Mouse (Mus musculus) heart, adult 8-10 months (tissue): ENCODE measurements at regions not wholly inside any gene's neighbourhood (a gene's known extent, or its start where the extent isn't known, plus 50 kb on each side); places are given as distances from the start of the nearest gene placed in this dataset.

Source experiments
- DNase-seq: peaks from one replicate; pipeline ENCODE4 v3.0.0; 2022; ENCODE audit warnings: low spot score

DNA sequence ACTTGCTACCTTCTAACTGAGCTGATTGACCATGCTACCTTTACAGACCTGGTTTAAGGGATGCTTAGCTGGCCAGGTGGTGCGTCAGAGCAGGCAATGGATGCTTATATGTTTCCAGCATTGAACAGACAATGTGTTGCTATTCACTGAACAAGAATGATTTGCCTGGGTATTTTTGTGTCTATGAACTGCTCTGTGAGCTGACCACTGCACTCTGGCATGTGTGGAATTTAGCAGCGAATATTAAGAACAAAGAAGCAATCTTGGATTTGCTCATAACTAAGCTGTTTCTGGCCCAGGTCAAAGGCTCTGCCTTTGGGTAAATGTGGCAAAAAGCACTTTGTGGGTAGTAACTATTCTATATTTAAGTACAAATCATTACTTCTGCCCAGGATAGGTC lies 58.3 kb upstream of the Ccdc39 start:
- DNase-seq = no peak

DNA sequence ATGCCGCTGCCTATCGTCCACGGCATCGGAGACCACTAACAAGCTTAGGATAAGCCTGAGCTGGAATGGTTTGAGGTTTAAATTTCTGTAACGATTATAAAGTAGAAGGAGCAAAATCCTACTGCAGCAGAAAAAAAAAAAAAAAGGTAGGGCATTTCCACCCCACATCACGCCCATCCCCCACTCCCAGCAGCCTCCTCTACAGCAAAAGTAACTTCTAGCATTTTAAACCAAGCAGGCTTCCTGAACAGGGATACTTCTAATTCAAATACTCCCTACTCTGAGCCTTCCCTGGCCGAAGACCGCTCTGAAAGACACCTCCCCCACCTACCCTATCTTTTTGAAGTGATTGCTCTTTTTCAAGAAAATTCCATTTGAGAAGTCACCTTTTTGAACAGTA lies 59.2 kb upstream of the Ccdc39 start:
- DNase-seq = no peak

DNA sequence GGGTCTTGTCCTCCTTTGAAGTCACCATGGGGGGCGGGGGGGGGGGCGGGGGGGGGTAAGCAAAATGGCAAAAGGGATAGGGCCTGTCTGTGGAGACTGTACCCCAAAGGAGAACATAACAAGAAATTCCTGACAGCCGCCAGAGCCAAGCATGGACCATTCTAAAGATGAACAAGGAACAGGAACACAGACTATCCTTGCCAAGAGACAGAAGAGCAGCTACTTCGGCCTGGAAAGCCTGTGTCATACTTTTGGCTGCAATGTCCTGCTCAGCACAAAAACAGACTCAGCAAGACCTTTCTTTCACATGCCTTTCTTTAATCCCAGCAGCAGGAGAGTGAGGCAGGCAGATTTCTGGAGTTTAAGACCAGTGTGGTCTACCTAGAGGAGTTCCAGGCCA lies 59.7 kb upstream of the Ccdc39 start:
- no peak for DNase-seq

DNA sequence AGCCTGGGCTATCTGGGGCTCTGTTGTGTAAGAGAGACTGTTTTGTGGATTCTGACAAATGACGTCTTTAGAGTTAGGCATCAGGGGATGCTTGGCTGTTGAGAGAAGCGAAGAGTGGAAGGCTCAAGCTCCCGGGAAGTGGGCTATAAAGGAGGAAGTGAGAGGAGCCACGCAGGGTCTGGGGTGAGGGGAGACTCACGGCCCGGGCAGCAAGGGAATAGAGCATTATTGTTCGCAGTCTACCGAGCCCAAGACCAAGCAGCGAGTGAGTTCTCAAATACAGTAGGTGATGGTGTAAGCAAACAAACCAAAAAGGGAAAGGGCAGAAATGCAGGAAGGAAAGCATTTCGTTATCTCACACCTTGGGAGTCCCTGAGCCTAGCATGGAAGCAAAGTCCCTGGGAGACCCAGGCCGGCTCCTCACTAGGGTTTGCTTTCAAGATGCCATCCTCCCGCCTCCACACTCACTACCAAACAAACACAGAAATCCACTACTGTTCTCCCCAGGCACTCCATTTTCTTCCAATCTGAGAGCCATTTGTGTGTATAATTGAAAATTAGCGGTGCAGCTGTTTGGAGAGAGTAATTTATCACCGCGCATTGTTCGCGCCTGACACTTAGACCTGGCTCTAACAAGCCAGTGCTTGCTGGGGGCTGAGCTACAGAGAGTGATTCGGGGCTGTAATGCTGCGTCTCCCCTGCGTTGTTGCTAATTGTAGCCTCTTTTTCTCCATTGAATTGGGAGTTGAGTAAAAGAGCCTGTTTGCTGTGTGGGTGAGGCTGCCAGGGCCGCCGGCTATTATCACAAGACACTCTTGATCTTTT lies 61.0 kb upstream of the Ccdc39 start:
- DNase-seq = no peak

GRCm38 (mm10) chr3:33905679-33906007 lies 61.5 kb upstream of the Ccdc39 start:
- no peak for DNase-seq

DNA sequence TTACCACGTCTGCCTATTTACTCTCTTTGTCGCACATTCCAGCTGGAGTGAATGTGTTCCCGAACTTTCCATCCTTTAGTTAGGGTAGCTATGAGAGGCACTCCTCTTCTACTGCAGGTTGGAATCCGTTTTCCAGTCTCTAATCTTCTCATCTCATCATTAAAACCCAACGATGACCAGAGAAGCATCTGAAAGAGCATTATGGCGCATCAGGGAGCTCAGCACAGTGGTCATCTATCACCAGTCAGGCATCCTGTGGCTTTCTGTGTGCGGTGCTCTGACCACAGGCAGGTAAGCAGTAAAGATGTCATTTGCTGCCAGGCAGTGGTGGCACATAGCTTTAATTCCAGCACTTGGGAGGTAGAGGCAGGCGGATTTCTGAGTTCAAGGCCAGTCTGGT lies 63.0 kb upstream of the Ccdc39 start:
- no peak for DNase-seq

DNA sequence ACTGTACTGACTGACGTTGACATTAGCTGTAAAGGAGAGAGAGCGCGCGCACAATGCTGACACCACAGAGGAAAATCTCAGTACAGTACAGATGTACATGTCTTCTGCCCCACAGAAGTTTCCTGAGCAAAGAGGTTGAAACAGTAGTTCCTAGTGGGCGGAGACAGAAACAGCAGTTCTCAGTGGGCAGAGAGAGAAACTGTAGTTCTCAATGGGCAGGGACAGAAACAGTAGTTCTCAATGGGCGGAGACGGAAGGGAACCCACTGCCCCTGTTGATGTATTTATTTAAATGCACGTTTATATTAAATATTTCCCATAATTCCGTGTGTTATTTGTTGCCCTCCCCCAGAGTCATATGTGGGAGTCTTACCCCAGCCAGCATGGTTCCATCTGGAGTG lies 67.4 kb upstream of the Ccdc39 start:
- no peak for DNase-seq

DNA sequence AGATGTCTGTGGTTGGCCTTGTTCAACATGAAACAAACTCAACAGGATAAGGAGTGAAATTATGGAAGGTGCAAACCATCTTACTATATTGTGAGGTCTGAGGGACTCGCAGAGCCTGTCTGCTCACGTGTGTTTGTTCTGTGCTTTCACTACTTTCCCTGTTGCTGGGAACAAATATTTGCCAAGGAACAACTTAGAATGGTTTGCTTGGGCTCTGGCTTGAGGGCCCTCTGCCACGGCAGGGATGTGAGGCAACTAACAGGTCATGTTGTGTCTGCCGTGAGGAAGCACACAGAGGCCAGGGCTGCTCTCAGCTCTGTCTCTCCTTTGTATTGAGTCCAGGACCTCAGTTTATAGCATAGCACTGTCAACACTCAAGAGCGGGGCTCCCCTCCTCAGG lies 69.4 kb upstream of the Ccdc39 start:
- DNase-seq = no peak

DNA sequence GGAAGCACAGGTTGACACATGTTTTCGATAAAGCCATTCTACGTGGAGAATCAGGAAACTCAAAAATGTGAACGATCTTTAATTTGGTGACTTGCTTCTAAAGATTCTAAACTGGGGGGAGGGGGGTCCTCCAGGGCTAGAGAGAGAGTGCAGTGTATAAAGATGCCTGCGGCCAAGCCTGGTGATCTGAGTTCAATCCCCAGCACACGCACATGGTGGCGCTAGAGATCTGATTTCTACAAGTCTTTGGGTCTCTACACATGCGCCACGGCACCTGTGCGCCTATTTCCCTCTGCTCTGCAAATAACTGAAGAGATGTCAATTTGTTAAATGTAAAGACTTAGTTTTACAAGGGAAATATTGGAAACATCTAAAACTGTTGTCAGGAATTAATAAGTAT lies 70.3 kb upstream of the Ccdc39 start:
- DNase-seq = no peak

DNA sequence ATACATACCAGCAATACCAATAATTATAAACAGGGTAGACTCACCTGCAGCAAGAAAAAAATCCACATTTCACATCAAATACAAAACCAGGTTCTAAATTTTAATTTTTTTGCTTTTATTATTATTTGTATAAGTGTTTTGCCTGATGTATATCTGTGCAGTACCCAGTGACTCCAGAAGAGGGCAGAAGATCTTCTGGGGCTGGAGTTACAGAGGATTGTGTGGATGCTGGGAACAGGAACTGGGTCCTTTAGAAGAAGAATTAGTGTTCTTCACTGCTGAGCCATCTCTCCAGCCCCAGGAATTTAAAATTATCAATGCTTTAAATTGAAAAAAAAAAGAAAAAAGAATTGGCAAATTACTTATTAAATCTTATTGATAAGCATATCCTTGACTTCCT lies 71.7 kb upstream of the Ccdc39 start:
- DNase-seq = no peak

- no peak for DNase-seq
Observed at GRCm38 (mm10) chr3:33916318-33916717, 72.2 kb upstream of the Ccdc39 start.

DNA sequence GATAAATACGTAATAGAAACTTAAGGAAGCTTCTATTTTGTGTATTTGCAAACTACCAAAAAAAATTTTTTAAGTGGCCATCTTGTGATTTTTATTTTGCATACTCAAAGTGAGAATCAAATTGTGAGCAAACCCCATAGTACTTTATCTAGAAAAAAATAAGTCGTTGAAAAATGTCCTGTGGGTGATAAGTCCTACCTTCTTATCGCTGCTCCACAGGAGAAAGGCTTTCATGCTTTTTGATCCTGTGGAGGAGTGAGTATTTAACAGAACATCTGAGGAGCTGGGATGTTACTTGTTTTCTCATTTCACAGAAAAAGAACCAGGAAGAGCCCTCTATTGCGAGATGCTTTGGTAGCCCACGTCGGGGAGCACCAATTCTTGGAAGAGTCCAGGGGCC lies 72.7 kb upstream of the Ccdc39 start:
- DNase-seq = no peak

DNA sequence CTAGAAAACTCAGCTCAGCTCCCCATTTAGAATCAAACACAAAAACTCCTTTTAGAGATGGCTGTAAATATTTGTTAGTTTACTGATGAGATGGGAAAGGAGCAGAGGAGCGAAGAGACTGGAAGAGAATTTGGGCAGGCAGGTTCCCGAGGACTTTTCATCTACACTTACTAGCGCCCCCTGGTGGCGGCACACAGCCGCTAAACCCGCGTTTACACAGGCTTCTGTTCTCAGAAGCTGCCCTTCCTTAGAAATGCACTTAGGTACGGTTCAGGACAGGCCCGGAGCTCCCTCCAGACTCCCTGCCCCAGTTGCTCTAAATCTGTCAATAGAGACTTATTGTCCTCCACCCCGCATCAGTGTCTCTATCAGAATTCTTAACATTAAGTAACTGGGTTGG lies 74.7 kb upstream of the Ccdc39 start:
- peak; percentile 40 for DNase-seq

DNA sequence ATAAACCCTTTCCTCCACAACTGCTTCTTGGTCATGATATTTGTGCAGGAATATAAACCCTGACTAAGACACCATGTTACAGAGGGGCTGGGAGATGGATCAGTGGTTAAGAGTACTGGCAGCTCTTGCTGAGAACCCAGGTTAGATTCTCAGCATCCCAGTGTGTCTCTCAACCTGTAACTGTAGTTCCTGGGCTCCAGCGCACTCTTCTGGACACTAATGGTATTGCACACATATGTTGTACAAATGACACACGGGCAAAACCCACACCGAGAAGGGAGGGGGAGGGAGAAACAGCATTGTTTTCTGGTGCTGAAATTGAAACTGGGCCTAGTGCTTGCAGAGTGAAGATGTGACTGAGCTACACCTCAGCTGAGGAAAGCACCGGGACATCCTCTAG lies 81.0 kb upstream of the Ccdc39 start:
- no peak for DNase-seq

GRCm38 (mm10) chr3:33955064-33955463 lies 64.7 kb upstream of the Fxr1 start:
- no peak for DNase-seq

- peak; percentile 59 for DNase-seq
Observed at GRCm38 (mm10) chr3:33955854-33956624, 63.7 kb upstream of the Fxr1 start.

- DNase-seq = no peak
Observed at GRCm38 (mm10) chr3:33956625-33957023, 63.1 kb upstream of the Fxr1 start.

GRCm38 (mm10) chr3:33957676-33958075 lies 62.1 kb upstream of the Fxr1 start:
- DNase-seq = no peak

DNA sequence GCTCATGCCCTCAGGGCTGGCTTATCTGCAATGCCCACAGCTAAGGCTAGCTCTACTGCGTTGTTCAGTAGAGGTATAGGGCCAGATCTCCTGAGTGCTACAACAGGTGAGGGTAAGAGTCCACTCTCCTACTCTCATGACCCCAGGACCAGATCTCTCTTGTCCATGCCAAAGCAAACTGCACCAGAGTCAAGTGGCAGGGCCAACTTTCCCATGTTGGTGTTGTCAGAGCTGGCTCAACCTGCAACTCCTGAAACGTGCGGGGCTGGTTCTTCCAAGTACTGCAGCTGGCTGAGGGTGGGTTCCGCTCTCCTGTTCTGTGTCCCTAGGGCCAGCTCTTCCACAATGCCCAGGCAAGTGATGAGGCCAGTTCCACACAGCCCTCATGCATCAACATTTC lies 61.5 kb upstream of the Fxr1 start:
- no peak for DNase-seq

DNA sequence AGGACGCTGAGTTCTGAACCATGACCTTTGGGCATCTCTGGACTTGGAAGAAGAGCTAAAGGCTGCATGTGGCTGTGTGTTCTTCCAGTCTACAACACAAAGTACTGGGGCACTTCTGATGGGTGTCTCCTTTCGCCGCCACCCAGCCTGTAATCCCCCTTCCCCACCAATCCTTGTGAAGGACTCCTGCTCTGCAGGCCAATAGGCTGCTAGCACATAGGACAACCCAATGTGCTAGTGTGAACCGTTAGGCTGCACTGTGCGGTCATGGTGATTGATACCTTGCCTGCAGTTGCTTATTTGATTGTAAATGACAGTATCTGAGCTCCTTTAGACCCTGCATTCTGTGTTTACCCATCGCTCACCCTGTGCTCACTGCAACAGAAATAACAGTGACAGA lies 59.5 kb upstream of the Fxr1 start:
- no peak for DNase-seq

- no peak for DNase-seq
Observed at GRCm38 (mm10) chr3:33962938-33963337, 56.8 kb upstream of the Fxr1 start.

DNA sequence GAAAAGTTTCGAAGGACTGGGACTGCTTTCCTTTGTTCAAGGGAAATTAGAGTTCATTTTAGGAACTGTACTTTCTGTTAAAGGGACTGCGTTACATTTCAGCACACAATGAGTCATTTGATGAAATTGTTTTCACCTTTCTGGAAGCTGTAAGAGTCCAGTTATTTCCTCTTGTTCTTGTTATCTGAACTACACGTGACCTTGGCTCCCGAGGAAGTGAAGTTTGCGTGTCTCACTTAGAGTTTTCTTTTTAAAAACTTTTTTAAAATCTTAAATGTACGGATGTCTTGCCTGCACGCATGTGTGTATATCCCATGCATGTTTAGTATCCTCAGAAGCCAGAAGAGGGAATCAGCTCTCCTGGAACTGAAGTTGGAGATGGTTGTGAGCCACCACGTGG lies 52.6 kb upstream of the Fxr1 start:
- DNase-seq = no peak
